Mouse (Mus musculus) stomach, postnatal 0 days (tissue): ENCODE results near the gene 2310022A10Rik.

ENCODE experiments used
- CTCF ChIP-seq: IDR thresholded peaks from 2 replicates; pipeline ENCODE4 v1.5.1; 2016; ENCODE audit warnings: antibody characterized with exemption, low read depth, mild to moderate bottlenecking, moderate library complexity
- EP300 ChIP-seq: optimal IDR thresholded peaks from 2 replicates; pipeline ENCODE3; 2016; ENCODE audit warnings: antibody characterized with exemption

DNA sequence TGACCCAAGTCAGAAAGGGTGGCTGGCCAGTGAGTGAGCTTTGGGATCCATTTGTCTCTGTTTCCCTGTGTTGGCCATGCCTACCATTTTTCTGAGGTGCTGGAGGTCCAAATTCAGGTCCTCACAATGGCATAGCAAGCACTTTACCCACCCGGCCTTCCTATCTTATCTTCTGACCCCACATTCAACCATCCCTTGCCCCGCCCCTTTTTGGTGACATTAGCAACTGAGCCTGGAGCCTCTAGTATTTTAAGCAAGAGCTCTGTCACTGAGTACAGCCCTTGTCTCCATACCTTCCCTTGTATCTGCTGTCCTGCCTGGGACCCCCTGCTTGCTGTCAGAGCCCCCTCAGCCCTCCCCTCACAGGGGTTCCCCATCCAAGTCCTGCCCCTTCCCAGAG lies 17.6 kb upstream of the 2310022A10Rik start:
- TF ChIP-seq EP300 (no peak), CTCF (no peak)
